Mouse (Mus musculus) lung, postnatal 10 days (tissue): ENCODE results near the gene Eef2.
"Not testable (repeated sequence)": the region's sequence is repeated elsewhere in the genome, so short reads cannot be mapped to it uniquely, and the experiment has no call there.

Source experiments
- DNase-seq: peaks from one replicate; pipeline ENCODE4 v3.0.0; 2021

Gene Eef2

GRCm38 (mm10) chr10:81181860-81182259 is 5.4 kb downstream of the Eef2 start:
- not testable (repeated sequence) for DNase-seq

GRCm38 (mm10) chr10:81182336-81183333 is 6.2 kb downstream of the Eef2 start, which contains the start of gene Dapk3:
Gene Dapk3 (plus strand): TSS chr10:81183005.
- peak; percentile 98 for DNase-seq

DNA sequence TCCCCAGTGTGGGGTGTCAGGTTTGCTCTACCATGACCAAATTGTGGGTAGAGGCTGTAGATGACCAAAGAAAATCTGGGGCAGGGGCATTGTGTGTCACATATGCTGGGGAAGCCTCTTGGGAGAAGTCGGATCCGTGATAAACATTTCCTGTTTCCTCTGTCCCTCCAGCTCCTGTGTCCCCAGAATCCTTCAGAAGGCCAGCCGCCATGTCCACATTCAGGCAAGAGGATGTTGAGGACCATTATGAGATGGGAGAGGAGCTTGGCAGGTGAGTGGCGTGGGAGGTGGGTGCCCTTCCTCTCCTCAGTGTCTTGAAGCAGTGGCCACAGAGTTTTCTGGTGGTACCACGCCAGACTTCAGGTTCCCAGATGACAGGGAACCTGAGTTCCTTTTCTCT is 7.4 kb downstream of the Eef2 start, which contains the start of gene 4930442H23Rik:
TSS of gene 4930442H23Rik (minus strand) at position 45 of the 400 bp plus-strand sequence.
- no peak for DNase-seq

GRCm38 (mm10) chr10:81184765-81185164 is 8.3 kb downstream of the Eef2 start:
- peak; percentile 86 for DNase-seq

DNA sequence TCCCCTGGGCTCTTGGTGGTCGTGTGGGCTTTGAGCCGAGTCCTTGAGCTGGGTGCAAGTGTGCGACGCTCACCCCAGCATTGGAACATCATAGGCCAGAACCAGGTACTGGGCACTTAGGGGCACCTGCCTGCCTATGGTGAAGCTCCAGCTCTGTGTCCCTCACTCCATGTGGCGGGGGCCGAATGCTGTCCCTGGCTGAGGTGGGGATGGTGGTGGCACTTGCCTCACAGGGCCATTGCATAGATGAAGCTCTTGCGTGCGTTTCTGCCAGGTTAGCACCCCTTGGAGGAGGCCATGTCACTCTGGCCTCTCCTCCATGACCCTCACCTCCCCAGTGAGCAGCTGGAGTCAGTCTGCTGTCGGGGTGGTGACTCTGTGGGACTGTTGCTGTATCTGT is 10.7 kb downstream of the Eef2 start:
- no peak for DNase-seq

DNA sequence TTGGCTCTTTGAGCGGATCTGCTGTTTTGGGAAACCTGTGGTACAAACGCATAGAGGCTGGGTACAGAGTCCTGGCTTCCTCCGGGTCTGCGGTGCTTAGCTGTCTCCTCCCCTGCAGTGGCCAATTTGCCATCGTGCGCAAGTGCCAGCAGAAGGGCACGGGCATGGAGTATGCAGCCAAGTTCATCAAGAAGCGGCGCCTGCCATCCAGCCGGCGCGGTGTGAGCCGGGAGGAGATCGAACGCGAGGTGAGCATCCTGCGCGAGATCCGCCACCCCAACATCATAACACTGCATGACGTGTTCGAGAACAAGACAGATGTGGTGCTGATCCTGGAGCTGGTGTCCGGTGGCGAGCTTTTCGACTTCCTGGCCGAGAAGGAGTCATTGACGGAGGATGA is 13.4 kb downstream of the Eef2 start:
- DNase-seq, result no peak

GRCm38 (mm10) chr10:81190236-81190911 is 13.9 kb downstream of the Eef2 start:
- peak; percentile 57 for DNase-seq

DNA sequence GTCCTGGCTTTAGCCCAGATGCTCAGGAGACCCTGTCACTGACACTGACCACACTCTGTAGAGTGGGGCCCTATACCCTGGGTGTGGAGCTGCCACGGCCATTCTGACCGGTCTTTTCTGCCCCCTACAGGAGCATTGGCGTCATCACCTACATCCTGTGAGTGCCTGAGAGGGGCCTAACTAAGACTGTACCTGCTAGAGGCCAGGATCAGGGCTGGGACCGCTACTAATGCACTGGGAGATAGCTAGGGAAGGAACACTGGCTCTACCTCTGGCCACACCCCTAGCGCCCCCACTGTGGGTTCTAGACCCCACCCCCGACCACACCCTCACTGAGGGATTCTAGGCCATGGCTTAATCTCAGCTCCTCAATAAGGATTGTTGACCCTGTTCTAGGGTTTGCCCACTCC is 14.5 kb downstream of the Eef2 start:
- DNase-seq, result peak; percentile 51

- DNase-seq, result peak; percentile 56
Observed at GRCm38 (mm10) chr10:81191342-81191982, 15.0 kb downstream of the Eef2 start.

GRCm38 (mm10) chr10:81192270-81192967 is 16.0 kb downstream of the Eef2 start:
- DNase-seq, result peak; percentile 83

- no peak for DNase-seq
Observed at GRCm38 (mm10) chr10:81192968-81193501, 16.6 kb downstream of the Eef2 start.

DNA sequence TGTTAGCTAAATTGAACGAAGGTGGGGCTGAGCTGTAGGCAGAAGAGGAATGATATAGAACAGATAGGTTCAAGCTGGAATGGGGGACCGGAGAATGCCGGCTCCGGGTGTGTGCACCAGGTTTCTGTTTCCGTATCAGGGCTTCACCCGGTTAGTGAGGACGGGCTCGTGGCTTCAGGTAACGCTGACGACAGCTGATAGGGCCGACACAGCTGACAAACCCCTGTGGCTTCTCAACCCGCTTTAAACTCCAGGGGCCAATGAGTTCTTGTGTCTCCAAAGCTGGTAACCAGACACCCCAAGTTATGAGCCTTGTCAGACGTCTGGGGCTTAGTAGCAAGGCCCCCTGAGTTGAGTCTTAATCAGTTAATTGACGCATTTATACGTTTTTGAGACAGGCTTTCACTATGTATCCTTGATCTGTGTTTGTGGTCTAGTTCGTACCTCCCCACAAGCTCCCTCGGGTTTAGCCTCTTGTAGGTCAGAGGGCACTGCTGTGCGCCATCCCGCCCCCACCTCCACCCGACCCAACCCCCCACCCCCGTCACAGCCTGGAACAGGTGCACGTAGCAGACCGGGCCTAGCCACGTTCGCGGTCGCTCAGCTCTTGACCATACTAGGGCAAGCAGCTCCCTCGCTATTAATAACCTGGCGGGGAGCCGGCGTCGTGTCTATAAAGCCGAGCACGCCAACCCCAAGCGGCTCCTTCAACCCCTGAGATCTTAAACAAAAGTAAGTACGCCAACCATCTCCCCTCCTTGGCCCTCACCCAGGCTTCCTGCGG is 17.8 kb downstream of the Eef2 start:
- peak; percentile 74 for DNase-seq

- no peak for DNase-seq
Observed at GRCm38 (mm10) chr10:81195300-81195699, 18.9 kb downstream of the Eef2 start.

DNA sequence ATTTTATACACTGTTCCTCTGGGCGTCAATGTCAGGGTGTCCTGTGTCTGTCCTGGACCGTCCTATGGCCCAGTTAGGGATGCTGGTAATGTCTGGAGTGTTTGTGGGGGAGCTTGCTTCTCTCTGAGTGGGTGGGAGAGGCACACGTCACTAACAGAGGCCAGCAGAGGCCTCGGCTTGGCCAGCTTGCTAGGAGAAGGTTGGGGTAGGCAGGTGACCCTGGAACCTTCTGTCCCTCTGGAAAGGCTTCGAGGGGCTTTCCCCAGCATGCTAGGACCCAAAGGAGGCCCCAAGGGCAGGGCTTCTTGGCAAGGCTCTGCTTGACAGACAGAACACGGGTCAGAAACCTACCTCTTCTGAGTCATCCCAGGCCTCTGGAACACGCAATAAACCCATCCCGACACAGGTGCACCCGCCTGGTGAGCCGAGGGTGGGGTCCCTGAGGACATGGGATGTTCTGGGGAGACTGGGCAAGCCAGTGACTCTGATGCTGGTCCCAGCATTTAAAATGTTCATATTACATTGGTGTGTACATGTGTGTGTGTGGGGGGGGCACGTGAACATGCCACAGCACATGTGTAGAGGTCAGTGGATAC is 20.1 kb downstream of the Eef2 start:
- DNase-seq, result no peak

- no peak for DNase-seq
Observed at GRCm38 (mm10) chr10:81197305-81197704, 20.9 kb downstream of the Eef2 start.

GRCm38 (mm10) chr10:81198230-81198629 is 21.8 kb downstream of the Eef2 start:
- DNase-seq, result peak; percentile 73

- DNase-seq, result no peak
Observed at GRCm38 (mm10) chr10:81198990-81199389, 22.6 kb downstream of the Eef2 start.

- DNase-seq, result no peak
Observed at GRCm38 (mm10) chr10:81200141-81200540, 23.7 kb downstream of the Eef2 start.

DNA sequence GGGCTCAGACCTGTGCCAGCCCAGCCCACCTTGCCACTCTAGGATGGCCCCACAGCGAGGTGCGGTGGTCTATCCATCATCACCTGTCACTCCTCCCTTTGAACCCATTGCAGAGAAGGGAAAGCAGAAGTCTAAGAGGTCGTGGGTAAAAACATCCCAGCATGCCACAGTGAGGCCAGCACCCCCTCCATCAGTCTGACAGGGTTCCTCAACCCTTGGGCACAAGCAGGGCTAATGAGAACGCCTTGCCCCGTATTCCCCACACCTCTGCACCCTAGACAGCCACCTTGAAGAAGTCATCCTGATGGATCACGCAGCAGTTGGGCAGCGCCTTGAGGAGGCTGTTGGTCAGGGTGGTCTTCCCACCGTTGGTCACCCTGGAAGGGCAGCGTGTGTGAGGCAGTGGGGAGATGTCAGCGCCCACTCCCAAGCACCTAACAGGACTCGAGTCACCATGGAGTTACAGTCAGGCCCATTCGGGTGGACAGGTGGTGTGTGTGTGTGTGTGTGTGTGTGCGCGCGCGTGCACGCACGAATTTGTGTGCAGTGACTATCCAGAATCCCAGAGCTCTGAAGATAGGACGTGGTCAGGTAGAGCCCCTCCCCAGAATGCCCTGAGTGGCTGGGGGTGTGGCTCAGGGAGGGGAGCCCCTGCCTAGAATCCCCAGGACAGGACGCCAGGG is 24.3 kb downstream of the Eef2 start:
- no peak for DNase-seq
